Mouse (Mus musculus) MEL (cell line): ENCODE results near the gene Alpk1. TPM values are rescaled to one million over a fixed set of nuclear protein-coding genes. Genes with fewer than 3 reads are reported as not detected.
A peak's percentile ranks its signal among the peaks of the same experiment; 100 is the strongest.

Source experiments
- DNase-seq: peaks from one replicate; pipeline ENCODE4 v3.0.0; 2011; ENCODE audit warnings: low read depth, low spot score
- H3K27ac ChIP-seq: 2 replicates; pipeline ENCODE4 v1.5.1; 2012; ENCODE audit warnings: low read depth, mild to moderate bottlenecking, control low read depth, low read length, moderate library complexity; ENCODE audit not compliant: control insufficient read depth
- H3K27me3 ChIP-seq, 2 experiments: fragments of 150-350 bp in 1 of 2; sonication (generic) in 1 of 2; 2 replicates each; pipeline ENCODE4 v1.6.1; 2012; ENCODE audit warnings: low read length in 2 of 2, mild to moderate bottlenecking in 2 of 2, improper control_type of control experiment in 1 of 2, moderate library complexity in 1 of 2; ENCODE audit not compliant: insufficient read depth in 2 of 2, control insufficient read depth in 1 of 2
- H3K36me3 ChIP-seq, 2 experiments: 2 replicates each; pipeline ENCODE4 v1.6.1; 2012 to 2014; ENCODE audit warnings: low read length in 2 of 2, improper control_type of control experiment in 1 of 2, inconsistent platforms in 1 of 2, mild to moderate bottlenecking in 1 of 2; ENCODE audit not compliant: insufficient read depth in 2 of 2, control insufficient read depth in 1 of 2
- H3K4me1 ChIP-seq, 2 experiments: fragments of 150-350 bp in 1 of 2; sonication (generic) in 1 of 2; 2 replicates each; pipeline ENCODE4 v1.6.1; 2012; ENCODE audit warnings: low read length in 2 of 2, improper control_type of control experiment in 1 of 2, mild to moderate bottlenecking in 1 of 2; ENCODE audit not compliant: insufficient read depth in 2 of 2, control insufficient read depth in 1 of 2
- H3K4me3 ChIP-seq, 2 experiments: fragments of 150-350 bp in 1 of 2; sonication (generic) in 1 of 2; 2 replicates each; pipeline ENCODE4 v1.5.1; 2012; ENCODE audit warnings: low read depth in 2 of 2, low read length in 2 of 2, mild to moderate bottlenecking in 2 of 2, moderate library complexity in 2 of 2, control low read depth in 1 of 2, improper control_type of control experiment in 1 of 2; ENCODE audit not compliant: control insufficient read depth in 1 of 2, insufficient read depth in 1 of 2
- H3K79me2 ChIP-seq: 2 replicates; pipeline ENCODE4 v1.6.1; 2012; ENCODE audit warnings: mild to moderate bottlenecking, low read length, moderate library complexity; ENCODE audit not compliant: control insufficient read depth, poor library complexity, insufficient read depth
- H3K9ac ChIP-seq: 2 replicates; pipeline ENCODE4 v1.6.1; 2012; ENCODE audit warnings: low read depth, mild to moderate bottlenecking, control low read depth, low read length, moderate library complexity; ENCODE audit not compliant: control insufficient read depth, poor library complexity, severe bottlenecking
- H3K9me3 ChIP-seq: fragments of 150-350 bp; sonication (generic); replicated peaks from 2 replicates; pipeline ENCODE4 v1.6.1; 2012; ENCODE audit warnings: mild to moderate bottlenecking, low read length, improper control_type of control experiment, moderate library complexity; ENCODE audit not compliant: insufficient read depth
- BHLHE40 ChIP-seq: IDR thresholded peaks from 2 replicates; pipeline ENCODE4 v1.6.1; 2012; ENCODE audit warnings: low read depth, mild to moderate bottlenecking, inconsistent platforms, low read length, improper control_type of control experiment, borderline replicate concordance
- CHD1 ChIP-seq: IDR thresholded peaks from 2 replicates; pipeline ENCODE4 v1.6.1; 2012; ENCODE audit warnings: low read depth, mild to moderate bottlenecking, inconsistent platforms, low read length, improper control_type of control experiment
- CHD2 ChIP-seq: IDR thresholded peaks from 2 replicates; pipeline ENCODE4 v1.6.1; 2011; ENCODE audit warnings: low read length, improper control_type of control experiment
- CTCF ChIP-seq, 3 experiments: IDR thresholded peaks in 2 of 3; conservative IDR thresholded peaks in 1 of 3; 2 replicates each; pipeline ENCODE4 v1.5.1; 2011 to 2012; ENCODE audit warnings: low read length in 3 of 3, low read depth in 2 of 3, mild to moderate bottlenecking in 2 of 3, improper control_type of control experiment in 1 of 3, inconsistent platforms in 1 of 3, mixed read lengths in 1 of 3, moderate library complexity in 1 of 3; ENCODE audit not compliant: control insufficient read depth in 1 of 3, insufficient read depth in 1 of 3, poor library complexity in 1 of 3, severe bottlenecking in 1 of 3
- E2F4 ChIP-seq: IDR thresholded peaks from 2 replicates; pipeline ENCODE4 v1.6.1; 2011; ENCODE audit warnings: low read depth, low read length, improper control_type of control experiment, borderline replicate concordance
- ELF1 ChIP-seq: IDR thresholded peaks from 2 replicates; pipeline ENCODE4 v1.6.1; 2014; ENCODE audit warnings: low read depth, mild to moderate bottlenecking, inconsistent platforms, low read length, improper control_type of control experiment, moderate library complexity
- EP300 ChIP-seq, 2 experiments: IDR thresholded peaks; 2 replicates each; pipeline ENCODE4 v1.6.1; 2011; ENCODE audit warnings: improper control_type of control experiment in 2 of 2, low read length in 2 of 2, low read depth in 1 of 2, mild to moderate bottlenecking in 1 of 2
- GATA1 ChIP-seq: IDR thresholded peaks from 2 replicates; pipeline ENCODE4 v1.6.1; 2011; ENCODE audit warnings: low read depth, low read length, improper control_type of control experiment
- JUND ChIP-seq: IDR thresholded peaks from 2 replicates; pipeline ENCODE4 v1.6.1; 2011; ENCODE audit warnings: low read depth, mild to moderate bottlenecking, improper control_type of control experiment, low read length
- KAT2A ChIP-seq: conservative IDR thresholded peaks from 2 replicates; pipeline ENCODE4 v1.6.1; 2012; ENCODE audit warnings: low read depth, low read length, improper control_type of control experiment, inconsistent platforms
- MAFK ChIP-seq: IDR thresholded peaks from 2 replicates; pipeline ENCODE4 v1.6.1; 2011; ENCODE audit warnings: low read depth, mild to moderate bottlenecking, low read length, improper control_type of control experiment, borderline replicate concordance
- MAX ChIP-seq: IDR thresholded peaks from 2 replicates; pipeline ENCODE4 v1.6.1; 2011; ENCODE audit warnings: low read length, improper control_type of control experiment
- MAZ ChIP-seq: IDR thresholded peaks from 2 replicates; pipeline ENCODE4 v1.6.1; 2012; ENCODE audit warnings: low read depth, mild to moderate bottlenecking, inconsistent platforms, low read length, improper control_type of control experiment
- MXI1 ChIP-seq: IDR thresholded peaks from 2 replicates; pipeline ENCODE4 v1.6.1; 2011; ENCODE audit warnings: mild to moderate bottlenecking, low read depth, low read length, improper control_type of control experiment
- MYB ChIP-seq: IDR thresholded peaks from 2 replicates; pipeline ENCODE4 v1.6.1; 2011; ENCODE audit warnings: mild to moderate bottlenecking, low read depth, low read length, improper control_type of control experiment
- NELFE ChIP-seq: IDR thresholded peaks from 2 replicates; pipeline ENCODE4 v1.6.1; 2011; ENCODE audit warnings: low read depth, low read length, improper control_type of control experiment
- NRF1 ChIP-seq: IDR thresholded peaks from 2 replicates; pipeline ENCODE4 v1.6.1; 2014; ENCODE audit warnings: low read depth, mild to moderate bottlenecking, inconsistent platforms, low read length, improper control_type of control experiment, moderate library complexity; ENCODE audit not compliant: poor library complexity, insufficient read depth, severe bottlenecking
- POLR2A ChIP-seq, 2 experiments: IDR thresholded peaks; 2 replicates each; pipeline ENCODE4 v1.6.1; 2011 to 2012; ENCODE audit warnings: low read length in 2 of 2, mild to moderate bottlenecking in 2 of 2, control low read depth in 1 of 2, improper control_type of control experiment in 1 of 2, low read depth in 1 of 2, moderate library complexity in 1 of 2; ENCODE audit not compliant: control insufficient read depth in 1 of 2, insufficient read depth in 1 of 2, poor library complexity in 1 of 2
- POLR2AphosphoS5 ChIP-seq: IDR thresholded peaks from 2 replicates; pipeline ENCODE4 v1.6.1; 2012; ENCODE audit warnings: low read depth, borderline replicate concordance, mild to moderate bottlenecking, inconsistent platforms, low read length, moderate library complexity, mixed read lengths
- RAD21 ChIP-seq: IDR thresholded peaks from 2 replicates; pipeline ENCODE4 v1.6.1; 2011; ENCODE audit warnings: mild to moderate bottlenecking, low read depth, low read length, improper control_type of control experiment
- SIN3A ChIP-seq: IDR thresholded peaks from 2 replicates; pipeline ENCODE4 v1.6.1; 2012; ENCODE audit warnings: low read length, improper control_type of control experiment, inconsistent platforms
- SMC3 ChIP-seq: IDR thresholded peaks from 2 replicates; pipeline ENCODE4 v1.6.1; 2011; ENCODE audit warnings: low read depth, low read length, improper control_type of control experiment
- TBP ChIP-seq: IDR thresholded peaks from 2 replicates; pipeline ENCODE4 v1.8.0; 2011; ENCODE audit warnings: low read depth, low read length, improper control_type of control experiment
- TCF12 ChIP-seq: IDR thresholded peaks from 2 replicates; pipeline ENCODE4 v1.6.1; 2014; ENCODE audit warnings: low read depth, mild to moderate bottlenecking, inconsistent platforms, low read length, improper control_type of control experiment, moderate library complexity
- UBTF ChIP-seq: IDR thresholded peaks from 2 replicates; pipeline ENCODE4 v1.6.1; 2012; ENCODE audit warnings: low read depth, mild to moderate bottlenecking, inconsistent platforms, low read length, improper control_type of control experiment, moderate library complexity, borderline replicate concordance; ENCODE audit not compliant: insufficient read depth
- USF1 ChIP-seq: IDR thresholded peaks from 2 replicates; pipeline ENCODE4 v1.6.1; 2014; ENCODE audit warnings: low read depth, mild to moderate bottlenecking, inconsistent platforms, low read length, improper control_type of control experiment, moderate library complexity
- USF2 ChIP-seq, 2 experiments: IDR thresholded peaks; 2 replicates each; pipeline ENCODE4 v1.6.1; 2011 to 2012; ENCODE audit warnings: improper control_type of control experiment in 2 of 2, low read length in 2 of 2, borderline replicate concordance in 1 of 2, inconsistent platforms in 1 of 2, low read depth in 1 of 2, mild to moderate bottlenecking in 1 of 2; ENCODE audit not compliant: insufficient read depth in 1 of 2
- ZKSCAN1 ChIP-seq: IDR thresholded peaks from 2 replicates; pipeline ENCODE4 v1.6.1; 2012; ENCODE audit warnings: low read depth, mild to moderate bottlenecking, inconsistent platforms, low read length, improper control_type of control experiment, moderate library complexity
- polyA plus RNA-seq, 2 experiments: library from polyadenylated mRNA; stranded (reverse) in 1 of 2; unstranded in 1 of 2; fragments of >175 nt in 1 of 2; fragments of >200 nt in 1 of 2; gene quantifications; 2 replicates each; pipeline versions ENCODE4 v1.2.1 to v1.2.4; 2012; ENCODE audit warnings: low replicate concordance in 2 of 2, low read depth in 1 of 2; ENCODE audit not compliant: insufficient read length in 2 of 2, insufficient read depth in 1 of 2, missing spikeins in 1 of 2
- total RNA-seq: library from RNA; depleted of rRNA; stranded (reverse); fragments of 300-350 nt; gene quantifications from 2 replicates; pipeline ENCODE4 v1.2.3, GENCODE M21; 2012

Gene Alpk1
- total and polyA plus RNA-seq, 3 experiments, result 1.8 to 2.4 TPM; not detected in 1

DNA sequence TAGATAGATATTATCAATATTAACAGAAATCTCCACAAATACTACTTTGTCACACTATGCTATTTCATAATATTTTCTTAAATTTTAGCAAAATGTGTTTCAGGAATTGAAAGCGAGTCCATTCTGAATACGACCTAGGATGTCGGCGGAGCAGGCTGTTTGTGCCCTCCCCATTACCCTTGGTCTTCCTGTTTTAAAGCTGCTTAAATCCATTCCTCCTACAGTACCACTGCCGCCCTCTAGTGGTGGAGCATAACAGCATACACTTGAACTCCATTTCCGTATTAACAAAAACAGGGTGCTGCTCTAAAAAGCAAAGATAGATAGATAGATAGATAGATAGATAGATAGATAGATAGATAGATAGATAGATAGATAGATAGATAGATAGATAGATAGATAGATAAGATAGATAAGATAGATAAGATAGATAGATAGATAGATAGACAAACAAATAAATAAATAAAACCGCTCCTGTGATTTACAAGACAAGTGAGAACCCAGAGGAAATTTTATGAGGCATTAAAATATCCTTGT lies 17.2 kb downstream of the Alpk1 start:
- Histone ChIP-seq H3K27ac (no peak overlapping the region), H3K36me3 (peaks cover 0 to 11% of the 10 kb centered on the region in 2 experiments; a peak in 2 of 4 replicates), H3K27me3 (no peaks in the 10 kb centered on the region), H3K9me3 (no peaks in the 10 kb centered on the region), H3K79me2 (no peaks in the 10 kb centered on the region), H3K9ac (no peak overlapping the region), H3K4me1 (peaks cover 10 to 17% of the 10 kb centered on the region in 2 experiments), H3K4me3 (peak overlapping the region; percentile 2 to 34; a peak in 2 of 4 replicates)
- peak; percentile 70 for TF ChIP-seq RAD21
- no peak for TF ChIP-seq MYB
- no peak for TF ChIP-seq TCF12
- peak; percentile 69; the same call in 1 of the 2 replicates for TF ChIP-seq ELF1
- peak; percentile 77 for TF ChIP-seq SMC3
- 0 out of 2 replicates have a peak, but pooled peaks have one; percentile 5 for TF ChIP-seq BHLHE40
- TF ChIP-seq MAZ, result 0 out of 2 replicates have a peak, but pooled peaks have one; percentile 40
- no peak for TF ChIP-seq MAX
- TF ChIP-seq JUND, result 0 out of 2 replicates have a peak, but pooled peaks have one; percentile 8
- no peak for TF ChIP-seq POLR2AphosphoS5
- no peak for TF ChIP-seq KAT2A
- TF ChIP-seq NRF1, result no peak
- peak; percentile 63 to 81 (median 78) for TF ChIP-seq CTCF (IDR thresholded peaks at IDR 0.05 in 2 of 3, conservative IDR thresholded peaks at IDR 0.05 in 1 of 3; ENCODE audit: control insufficient read depth in 1 of 3, insufficient read depth in 1 of 3, low read depth in 2 of 3, low read length in 3 of 3, poor library complexity in 1 of 3, severe bottlenecking in 1 of 3)
- peak; percentile 91 for TF ChIP-seq GATA1
- TF ChIP-seq USF2 (IDR thresholded peaks at IDR 0.05; ENCODE audit: borderline replicate concordance in 1 of 2, insufficient read depth in 1 of 2, low read depth in 1 of 2, low read length in 2 of 2), result no peak
- TF ChIP-seq MXI1, result no peak
- no peak for TF ChIP-seq NELFE
- peak; percentile 96 for DNase-seq

- Histone ChIP-seq H3K79me2 (no peaks in the 10 kb centered on the region), H3K4me1 (peaks cover 10 to 21% of the 10 kb centered on the region in 2 experiments), H3K9me3 (no peaks in the 10 kb centered on the region)
These were observed 17.9 kb downstream of the Alpk1 start for GRCm38 (mm10) chr3:127762403-127762802.

More at GRCm38 (mm10) chr3:127762403-127762802, 17.9 kb downstream of the Alpk1 start:
- Histone ChIP-seq H3K9ac (no peak overlapping the region), H3K27ac (no peak overlapping the region), H3K27me3 (no peaks in the 10 kb centered on the region), H3K4me3 (no peak overlapping the region), H3K36me3 (peaks cover 0 to 14% of the 10 kb centered on the region in 2 experiments; a peak in 2 of 4 replicates)
- DNase-seq, result no peak
- TF ChIP-seq POLR2AphosphoS5 (no peak), TCF12 (no peak), MXI1 (no peak), ZKSCAN1 (no peak), MAFK (no peak), E2F4 (no peak), TBP (no peak), CHD1 (no peak), POLR2A (IDR thresholded peaks at IDR 0.05; ENCODE audit: control insufficient read depth in 1 of 2, insufficient read depth in 1 of 2, low read depth in 1 of 2, low read length in 2 of 2, poor library complexity in 1 of 2) (no peak), CHD2 (no peak), UBTF (no peak), SIN3A (no peak), MYB (no peak), ELF1 (no peak), USF1 (no peak), EP300 (IDR thresholded peaks at IDR 0.05; ENCODE audit: low read depth in 1 of 2, low read length in 2 of 2) (no peak)
